Mouse (Mus musculus): ENCODE measurements at regions not wholly inside any gene's neighbourhood (a gene's known extent, or its start where the extent isn't known, plus 50 kb on each side); places are given as distances from the start of the nearest gene placed in this dataset.

GRCm38 (mm10) chr16:78247189-78247588 is 54.1 kb upstream of the Cxadr start:
- no peaks in the 10 kb centered on the region for H3K9me3 ChIP-seq
- 83% methylated on average over 3 of the region's 3 CpGs for WGBS
- no peak overlapping the region for H3K27ac ChIP-seq
- ATAC-seq (ENCODE audit: insufficient number of reproducible peaks, insufficient read depth, low FRiP score, low TSS enrichment, low read depth), result no peak
- H3K36me3 ChIP-seq, result no peaks in the 10 kb centered on the region
- H3K4me1 ChIP-seq (replicated peaks), result 0 out of 2 replicates have a peak, but pooled peaks cover 3% of the 10 kb centered on the region
- no peak overlapping the region for H3K9ac ChIP-seq (replicated peaks)
- H3K27me3 ChIP-seq, result no peaks in the 10 kb centered on the region
- H3K4me3 ChIP-seq (replicated peaks), result no peak overlapping the region
- H3K4me2 ChIP-seq, result no peak overlapping the region

- Histone ChIP-seq H3K27ac (no peak overlapping the region), H3K36me3 (no peaks in the 10 kb centered on the region), H3K27me3 (peaks cover 5% of the 10 kb centered on the region; the same call in 1 of the 2 replicates), H3K4me3 (replicated peaks) (no peak overlapping the region), H3K9ac (replicated peaks) (no peak overlapping the region), H3K9me3 (no peaks in the 10 kb centered on the region), H3K4me1 (replicated peaks) (peaks cover 7% of the 10 kb centered on the region; the same call in 1 of the 2 replicates), H3K4me2 (no peak overlapping the region)
- 78% methylated on average over 3 of the region's 3 CpGs for WGBS
- no peak for ATAC-seq (ENCODE audit: insufficient number of reproducible peaks, insufficient read depth, low FRiP score, low TSS enrichment, low read depth)
Observed at GRCm38 (mm10) chr16:78242678-78243077, 58.6 kb upstream of the Cxadr start.

GRCm38 (mm10) chr16:78240152-78240551 is 61.1 kb upstream of the Cxadr start:
- WGBS, result 80% methylated on average over 4 of the region's 4 CpGs
- peaks cover 19% of the 10 kb centered on the region for H3K27me3 ChIP-seq
- H3K4me1 ChIP-seq (replicated peaks), result peaks cover 15% of the 10 kb centered on the region
- no peak overlapping the region for H3K4me2 ChIP-seq
- H3K4me3 ChIP-seq (replicated peaks), result no peak overlapping the region
- H3K9me3 ChIP-seq, result no peaks in the 10 kb centered on the region
- H3K36me3 ChIP-seq, result no peaks in the 10 kb centered on the region
- ATAC-seq (ENCODE audit: insufficient number of reproducible peaks, insufficient read depth, low FRiP score, low TSS enrichment, low read depth), result no peak
- no peak overlapping the region for H3K27ac ChIP-seq
- H3K9ac ChIP-seq (replicated peaks), result no peak overlapping the region

- Histone ChIP-seq H3K27ac (no peak overlapping the region), H3K4me1 (replicated peaks) (peaks cover 15% of the 10 kb centered on the region)
- WGBS, result under 1% methylated on average over 18 of the region's 18 CpGs
Observed at GRCm38 (mm10) chr16:78238052-78238701, 63.1 kb upstream of the Cxadr start.

GRCm38 (mm10) chr16:78237641-78238051 is 63.6 kb upstream of the Cxadr start:
- peaks cover 15% of the 10 kb centered on the region for H3K4me1 ChIP-seq (replicated peaks)
- H3K4me3 ChIP-seq (replicated peaks), result peak overlapping the region; percentile 43
- H3K9ac ChIP-seq (replicated peaks), result 0 out of 2 replicates have a peak overlapping the region, but pooled peaks have one; percentile 40
- WGBS, result 0% methylated on average over 13 of the region's 15 CpGs
- ATAC-seq (ENCODE audit: insufficient number of reproducible peaks, insufficient read depth, low FRiP score, low TSS enrichment, low read depth), result 0 out of 2 replicates have a peak, but pooled peaks have one; percentile 1
- H3K36me3 ChIP-seq, result no peaks in the 10 kb centered on the region
- no peaks in the 10 kb centered on the region for H3K9me3 ChIP-seq
- peaks cover 19% of the 10 kb centered on the region for H3K27me3 ChIP-seq
- no peak overlapping the region for H3K27ac ChIP-seq
- peak overlapping the region; percentile 77 for H3K4me2 ChIP-seq

More at GRCm38 (mm10) chr16:78238052-78238701, 63.1 kb upstream of the Cxadr start:
- Histone ChIP-seq H3K9ac (replicated peaks) (peak overlapping the region; percentile 35), H3K4me3 (replicated peaks) (peak overlapping the region; percentile 43), H3K36me3 (no peaks in the 10 kb centered on the region), H3K4me2 (peak overlapping the region; percentile 77), H3K9me3 (no peaks in the 10 kb centered on the region), H3K27me3 (peaks cover 19% of the 10 kb centered on the region)
- ATAC-seq (ENCODE audit: insufficient number of reproducible peaks, insufficient read depth, low FRiP score, low TSS enrichment, low read depth), result peak; percentile 33; the same call in 1 of the 2 replicates

GRCm38 (mm10) chr16:78236746-78237640 is 64.3 kb upstream of the Cxadr start:
- 0 out of 2 replicates have a peak, but pooled peaks have one; percentile 33 for ATAC-seq (ENCODE audit: insufficient number of reproducible peaks, insufficient read depth, low FRiP score, low TSS enrichment, low read depth)
- H3K27ac ChIP-seq, result no peak overlapping the region
- 0 out of 2 replicates have a peak overlapping the region, but pooled peaks have one; percentile 40 for H3K9ac ChIP-seq (replicated peaks)
- peaks cover 15% of the 10 kb centered on the region for H3K4me1 ChIP-seq (replicated peaks)
- peaks cover 19% of the 10 kb centered on the region for H3K27me3 ChIP-seq
- no peaks in the 10 kb centered on the region for H3K36me3 ChIP-seq
- H3K4me2 ChIP-seq, result peak overlapping the region; percentile 77
- 6% methylated on average over 25 of the region's 25 CpGs for WGBS
- H3K4me3 ChIP-seq (replicated peaks), result peak overlapping the region; percentile 43
- no peaks in the 10 kb centered on the region for H3K9me3 ChIP-seq

- WGBS, result 73% methylated on average over 2 of the region's 2 CpGs
- Histone ChIP-seq H3K9ac (replicated peaks) (no peak overlapping the region), H3K4me2 (no peak overlapping the region), H3K36me3 (no peaks in the 10 kb centered on the region), H3K4me3 (replicated peaks) (no peak overlapping the region), H3K9me3 (peaks cover 5% of the 10 kb centered on the region), H3K27ac (no peak overlapping the region), H3K4me1 (replicated peaks) (peaks cover 8% of the 10 kb centered on the region; the same call in 1 of the 2 replicates), H3K27me3 (peaks cover 14% of the 10 kb centered on the region)
- ATAC-seq (ENCODE audit: insufficient number of reproducible peaks, insufficient read depth, low FRiP score, low TSS enrichment, low read depth), result no peak
Observed at GRCm38 (mm10) chr16:78232205-78232604, 69.1 kb upstream of the Cxadr start.

- no peak overlapping the region for H3K27ac ChIP-seq
- H3K9me3 ChIP-seq, result peaks cover 5% of the 10 kb centered on the region
- no peaks in the 10 kb centered on the region for H3K27me3 ChIP-seq
- no peak for ATAC-seq (ENCODE audit: insufficient number of reproducible peaks, insufficient read depth, low FRiP score, low TSS enrichment, low read depth)
- 89% methylated on average over 4 of the region's 4 CpGs for WGBS
- no peak overlapping the region for H3K9ac ChIP-seq (replicated peaks)
- no peak overlapping the region for H3K4me2 ChIP-seq
- no peaks in the 10 kb centered on the region for H3K4me1 ChIP-seq (replicated peaks)
- no peak overlapping the region for H3K4me3 ChIP-seq (replicated peaks)
- no peaks in the 10 kb centered on the region for H3K36me3 ChIP-seq
Observed at GRCm38 (mm10) chr16:78229013-78229412, 72.3 kb upstream of the Cxadr start.

- H3K4me3 ChIP-seq (replicated peaks), result no peak overlapping the region
Observed at GRCm38 (mm10) chr16:78222377-78222776, 78.9 kb upstream of the Cxadr start.

GRCm38 (mm10) chr16:78221781-78222180 is 79.5 kb upstream of the Cxadr start:
- H3K27me3 ChIP-seq, result no peaks in the 10 kb centered on the region
- no peak overlapping the region for H3K4me2 ChIP-seq
- peaks cover 12% of the 10 kb centered on the region; the same call in 1 of the 2 replicates for H3K4me1 ChIP-seq (replicated peaks)
- no peak overlapping the region for H3K9ac ChIP-seq (replicated peaks)
- H3K4me3 ChIP-seq (replicated peaks), result no peak overlapping the region
- no peak overlapping the region for H3K27ac ChIP-seq
- H3K36me3 ChIP-seq, result no peaks in the 10 kb centered on the region
- 92% methylated on average over 1 of the region's 1 CpGs for WGBS
- no peak for ATAC-seq (ENCODE audit: insufficient number of reproducible peaks, insufficient read depth, low FRiP score, low TSS enrichment, low read depth)
- no peaks in the 10 kb centered on the region for H3K9me3 ChIP-seq

More at GRCm38 (mm10) chr16:78222377-78222776, 78.9 kb upstream of the Cxadr start:
- Histone ChIP-seq H3K27me3 (no peaks in the 10 kb centered on the region), H3K36me3 (no peaks in the 10 kb centered on the region), H3K27ac (no peak overlapping the region), H3K9ac (replicated peaks) (no peak overlapping the region), H3K4me2 (no peak overlapping the region), H3K4me1 (replicated peaks) (peaks cover 8% of the 10 kb centered on the region; the same call in 1 of the 2 replicates), H3K9me3 (no peaks in the 10 kb centered on the region)
- ATAC-seq (ENCODE audit: insufficient number of reproducible peaks, insufficient read depth, low FRiP score, low TSS enrichment, low read depth), result no peak
- 59% methylated on average over 1 of the region's 1 CpGs for WGBS

GRCm38 (mm10) chr16:78217633-78218032 is 83.7 kb upstream of the Cxadr start:
- Histone ChIP-seq H3K9ac (replicated peaks) (no peak overlapping the region), H3K9me3 (no peaks in the 10 kb centered on the region), H3K4me3 (replicated peaks) (no peak overlapping the region), H3K4me2 (peak overlapping the region; percentile 13; the same call in 1 of the 2 replicates), H3K27me3 (no peaks in the 10 kb centered on the region), H3K4me1 (replicated peaks) (peaks cover 12% of the 10 kb centered on the region; the same call in 1 of the 2 replicates), H3K36me3 (no peaks in the 10 kb centered on the region), H3K27ac (peak overlapping the region; percentile 57; the same call in 1 of the 2 replicates)
- 45% methylated on average over 6 of the region's 6 CpGs for WGBS
- ATAC-seq (ENCODE audit: insufficient number of reproducible peaks, insufficient read depth, low FRiP score, low TSS enrichment, low read depth), result no peak
